Mouse (Mus musculus) T-helper 2 cell (primary cell): Measurements from ENCODE around the gene Rtn1.

ENCODE experiments used
- in situ Hi-C: fragments of 300-600 bp; cut with MboI, MseI; formaldehyde crosslinking; loops from one replicate; pipeline ENCODE4 v1.15.1; 2025; ENCODE audit warnings: high pct_unique_total_duplicates

Gene Rtn1

GRCm38 (mm10) chr12:72279129-72279875 is 129.6 kb downstream of the Rtn1 start:
- in situ Hi-C loops = no loop called here

GRCm38 (mm10) chr12:72273721-72274414 is 135.0 kb downstream of the Rtn1 start:
- in situ Hi-C loops = no loop called here

GRCm38 (mm10) chr12:72267614-72268013 is 141.2 kb downstream of the Rtn1 start:
- in situ Hi-C loops = no loop called here

DNA sequence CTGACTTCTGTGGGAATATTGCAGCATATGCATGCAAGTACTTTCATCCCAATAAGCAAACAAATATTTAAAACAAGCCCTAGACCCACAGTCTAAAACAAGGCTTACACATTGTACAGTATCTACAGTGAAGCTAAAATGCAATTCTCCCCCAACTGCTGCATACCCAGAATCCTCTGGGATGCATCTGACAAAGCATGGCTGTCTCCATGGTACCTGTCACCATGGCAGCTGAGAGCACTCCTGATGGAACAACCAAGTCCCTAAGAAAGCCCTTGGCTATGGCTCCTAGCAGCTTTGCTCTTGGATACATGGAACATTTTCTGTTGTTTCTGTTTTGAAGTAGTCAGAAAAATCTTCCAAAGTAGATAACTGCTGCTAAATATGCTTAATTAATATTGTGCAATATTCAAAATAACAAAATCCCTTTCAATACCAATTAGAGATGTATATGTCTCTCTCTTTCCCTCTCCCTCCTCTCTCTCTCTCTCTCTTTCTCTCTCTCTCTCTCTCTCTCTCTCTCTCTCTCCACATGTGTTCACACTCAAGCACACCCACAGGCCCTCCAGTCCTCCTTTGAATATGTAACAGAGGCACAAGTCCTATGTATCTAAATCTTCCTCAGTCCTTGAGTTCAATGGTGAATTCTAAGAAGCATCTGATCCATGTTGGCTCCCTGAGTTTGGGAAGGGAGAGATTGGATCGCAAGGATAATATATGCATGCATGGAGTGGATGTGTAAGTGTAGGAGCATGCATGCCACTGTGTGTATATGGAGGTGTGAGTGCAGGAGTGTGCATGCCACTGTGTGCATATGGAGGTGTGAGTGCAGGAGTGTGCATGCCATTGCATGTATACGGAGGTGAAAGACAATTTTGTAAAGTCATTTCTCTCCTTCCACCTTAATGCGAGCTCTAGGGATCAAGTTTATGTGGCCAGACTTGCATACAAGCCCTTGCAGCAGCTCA is 143.3 kb downstream of the Rtn1 start:
- in situ Hi-C loops = no loop called here

- in situ Hi-C loops = no loop called here
These were observed 145.4 kb downstream of the Rtn1 start for GRCm38 (mm10) chr12:72263213-72264103.

GRCm38 (mm10) chr12:72257000-72257399 is 151.9 kb downstream of the Rtn1 start:
- in situ Hi-C loops = no loop called here

DNA sequence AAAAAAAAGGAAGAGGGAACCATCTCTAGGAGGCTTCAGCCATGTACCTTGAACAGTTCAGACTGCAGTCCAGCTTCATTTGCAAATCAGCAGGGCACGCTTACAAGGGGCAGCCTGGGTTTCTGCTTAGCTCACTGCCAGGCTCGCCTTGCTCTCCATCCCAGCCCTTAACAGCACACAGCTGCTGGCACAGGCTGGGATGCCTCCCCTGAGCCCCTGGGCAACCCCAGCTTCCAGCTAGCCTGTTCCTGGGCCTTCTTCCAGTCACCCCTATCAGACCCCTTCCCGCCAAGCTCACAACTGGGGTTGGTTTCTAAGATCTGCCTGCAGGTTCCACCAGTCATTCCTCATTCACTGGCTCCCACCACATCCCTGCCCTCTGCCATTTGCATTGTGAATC is 155.8 kb downstream of the Rtn1 start:
- in situ Hi-C loops = no loop called here

DNA sequence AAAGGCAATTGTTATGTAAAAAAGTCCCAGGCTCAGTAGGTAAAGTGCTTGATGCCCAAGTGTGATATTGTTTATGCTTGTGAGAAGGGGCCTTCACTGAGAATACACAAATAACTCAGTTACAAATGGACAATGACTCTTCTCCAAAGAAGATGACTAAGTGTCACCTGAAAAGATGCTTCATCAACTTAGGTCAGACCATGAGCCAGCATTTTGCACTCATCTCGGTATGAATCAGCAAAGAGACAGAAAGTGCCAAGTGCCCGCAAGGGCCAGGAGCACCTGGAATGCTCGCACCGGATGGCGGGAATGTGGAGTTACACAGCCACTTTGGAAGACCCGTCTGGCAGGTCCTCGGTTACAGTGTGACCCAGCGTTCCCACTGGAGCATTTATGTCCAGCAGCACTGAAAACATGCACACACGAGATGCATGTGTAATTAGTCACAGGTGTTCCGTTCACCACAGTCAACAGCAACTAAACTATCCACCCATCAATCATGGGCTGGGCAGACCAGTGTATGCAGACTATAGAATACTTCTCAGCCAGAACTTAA is 156.9 kb downstream of the Rtn1 start:
- in situ Hi-C loops = no loop called here

DNA sequence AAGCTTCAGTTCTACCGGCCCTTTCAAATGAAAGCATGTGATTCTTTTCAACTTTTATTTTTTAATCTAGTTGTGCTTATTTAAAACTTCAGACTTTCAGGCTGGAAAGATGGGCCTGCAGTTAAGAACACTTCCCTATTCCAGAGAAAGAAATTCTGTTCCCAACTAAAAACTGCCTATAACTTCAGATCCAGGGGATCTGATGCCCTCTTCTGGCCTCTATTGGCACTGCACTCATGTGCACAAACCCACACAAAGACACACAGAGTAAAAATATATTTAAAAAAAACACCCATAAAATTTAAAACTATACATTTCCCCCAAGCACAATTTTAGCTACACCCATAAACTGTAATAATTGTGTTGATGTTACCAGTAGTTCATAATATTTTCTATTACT is 163.9 kb downstream of the Rtn1 start:
- in situ Hi-C loops = loop anchor here (5.0 kb wide), 2 partner anchors 138 to 463 kb away; no protein-coding TSS in a partner anchor

GRCm38 (mm10) chr12:72242807-72243206 is 166.0 kb downstream of the Rtn1 start:
- in situ Hi-C loops = no loop called here

DNA sequence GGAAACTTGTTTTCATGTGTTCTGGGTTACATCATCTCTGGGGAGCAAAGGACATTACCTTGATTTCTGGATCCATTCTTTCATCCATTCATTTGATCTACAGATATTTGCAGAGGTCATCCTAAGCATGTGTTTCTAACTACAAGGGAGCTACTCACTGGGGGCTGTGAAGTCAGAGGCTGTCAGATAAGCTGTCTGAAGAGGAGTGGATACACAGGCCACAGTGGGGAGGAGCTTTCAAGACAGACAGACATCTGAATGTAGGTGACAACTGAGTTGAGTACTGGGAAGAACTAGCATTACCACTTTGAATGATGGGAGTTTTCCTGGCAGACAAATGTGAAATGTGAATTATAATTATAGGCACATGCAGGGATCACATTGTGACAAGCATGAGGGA is 168.3 kb downstream of the Rtn1 start:
- in situ Hi-C loops = no loop called here

GRCm38 (mm10) chr12:72239230-72239894 is 169.5 kb downstream of the Rtn1 start:
- in situ Hi-C loops = no loop called here

- in situ Hi-C loops = no loop called here
These were observed 171.6 kb downstream of the Rtn1 start for GRCm38 (mm10) chr12:72237251-72237650.

DNA sequence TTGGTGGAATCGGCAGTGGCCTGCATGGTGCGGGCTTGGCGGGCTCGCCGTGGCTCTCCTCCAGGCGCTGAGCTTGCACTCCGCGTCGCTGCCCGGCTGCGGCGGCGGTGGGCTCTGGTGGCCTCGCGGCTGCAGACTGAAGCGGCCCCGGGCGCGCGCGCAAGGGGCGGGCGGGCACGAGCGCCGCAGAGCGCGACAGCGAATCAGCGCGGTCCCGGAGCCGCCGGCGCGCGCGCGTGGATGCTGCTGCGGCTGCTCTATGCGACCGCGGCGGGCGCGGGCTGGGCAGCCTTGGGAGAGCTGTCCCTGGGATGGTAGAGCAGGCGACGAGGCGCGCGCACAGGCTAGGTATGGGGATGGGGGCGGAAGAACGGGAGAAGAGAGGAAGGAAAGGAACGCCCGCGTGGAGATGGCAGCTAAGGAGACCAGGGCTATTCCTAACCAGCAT is 172.3 kb downstream of the Rtn1 start:
- in situ Hi-C loops = no loop called here

DNA sequence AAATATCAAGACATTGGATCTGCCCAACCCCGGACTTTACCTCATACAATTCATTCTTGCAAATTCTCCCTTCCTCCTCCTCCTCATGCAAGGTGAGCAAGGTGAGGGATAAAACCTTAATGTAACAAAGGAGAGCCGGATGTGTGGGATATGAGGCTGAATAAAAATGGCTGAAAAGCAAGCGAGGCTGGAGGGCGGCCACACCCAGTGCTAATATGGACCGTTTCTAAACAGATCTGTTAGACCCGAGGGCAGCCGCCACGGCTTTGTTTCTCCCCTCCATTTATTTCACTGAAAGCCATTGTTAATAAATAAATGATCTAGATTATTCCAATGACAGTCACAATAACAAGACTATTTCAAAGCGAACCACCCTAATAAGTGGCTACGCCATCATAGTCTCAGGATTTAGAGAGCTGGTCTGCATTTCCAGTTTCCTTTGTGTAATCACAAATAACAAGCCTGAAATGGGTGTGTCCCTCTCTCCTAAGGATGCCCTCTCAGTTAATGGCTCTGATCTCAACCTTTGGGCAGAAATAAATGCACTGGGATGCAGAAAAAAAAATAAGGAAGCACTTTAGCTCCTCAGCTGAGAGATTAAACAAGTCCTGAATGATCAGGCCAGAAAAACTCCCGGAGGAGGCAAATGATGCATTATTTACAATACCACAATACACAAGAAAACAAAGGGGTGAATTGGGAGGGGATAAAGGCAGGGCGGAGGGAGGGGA is 173.1 kb downstream of the Rtn1 start:
- in situ Hi-C loops = no loop called here

GRCm38 (mm10) chr12:72234966-72235365 is 173.9 kb downstream of the Rtn1 start:
- in situ Hi-C loops = no loop called here

DNA sequence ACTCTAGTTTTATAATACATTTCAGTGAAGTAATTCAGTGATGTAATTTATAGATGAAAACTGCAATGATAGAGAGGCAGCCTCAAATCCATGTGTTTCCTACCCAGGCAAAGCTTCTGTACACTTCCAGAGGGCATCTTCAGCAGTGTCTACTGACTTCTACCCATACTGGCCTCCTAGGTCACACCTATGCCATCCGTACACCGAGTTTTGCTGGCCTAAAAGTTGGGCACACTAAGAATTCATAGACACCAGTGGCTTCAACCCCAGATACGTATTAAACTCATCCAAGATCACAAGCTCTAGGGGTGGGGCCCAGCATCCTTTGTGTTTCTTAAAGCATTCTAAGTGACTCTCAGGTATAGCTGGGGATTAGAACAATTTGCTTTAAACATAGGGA is 174.7 kb downstream of the Rtn1 start:
- in situ Hi-C loops = no loop called here

DNA sequence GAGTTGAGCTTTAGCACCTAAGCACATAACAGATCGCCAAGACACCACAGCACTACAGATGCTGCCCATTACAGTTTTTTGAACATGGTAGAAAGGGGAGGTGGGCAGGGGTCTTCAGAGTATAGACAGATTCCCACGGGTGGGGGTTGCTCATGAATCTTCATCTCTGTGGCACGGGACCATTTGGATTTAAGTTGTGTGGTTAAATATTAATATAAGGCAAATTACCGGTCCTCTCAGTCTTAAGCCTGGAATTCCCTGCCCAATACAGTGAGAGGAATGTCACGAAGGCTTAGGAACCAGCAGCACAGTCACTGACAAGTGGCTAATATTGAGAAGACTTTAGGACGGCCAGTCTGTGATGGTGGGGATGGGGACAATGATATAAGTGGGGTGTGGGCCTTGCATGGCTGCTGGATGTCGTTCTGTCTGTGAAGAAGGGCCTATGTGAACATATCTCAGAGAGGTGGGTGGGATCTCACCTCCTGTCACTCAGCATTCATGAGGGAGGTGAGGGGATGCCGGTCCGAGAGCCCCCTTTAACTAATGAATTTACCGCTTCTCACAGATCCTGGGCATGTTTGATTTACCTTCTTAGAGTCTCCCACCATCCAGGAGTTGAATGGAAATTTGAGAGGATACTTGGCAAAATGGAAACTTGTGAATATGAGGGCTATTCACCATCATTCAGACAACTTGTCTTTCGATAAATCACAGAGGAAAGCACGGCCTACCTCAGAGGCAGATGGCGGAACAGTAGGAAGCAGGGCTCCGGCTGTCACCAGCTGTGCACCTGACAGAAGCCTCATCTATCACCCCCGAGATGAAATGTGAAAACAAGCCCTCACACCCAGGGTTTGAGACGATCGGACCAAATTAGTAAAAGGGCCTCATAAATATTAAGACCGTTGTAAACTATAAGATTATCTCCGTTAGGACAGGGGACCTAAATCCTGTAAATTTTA is 175.7 kb downstream of the Rtn1 start:
- in situ Hi-C loops = no loop called here
